Mouse (Mus musculus) hindbrain, embryonic 13.5 days (tissue): ENCODE measurements at regions not wholly inside any gene's neighbourhood (a gene's known extent, or its start where the extent isn't known, plus 50 kb on each side); places are given as distances from the start of the nearest gene placed in this dataset.
A peak's percentile ranks its signal among the peaks of the same experiment; 100 is the strongest.

Experiments used
- ATAC-seq: fragments of 200-750 bp; cut with Nextera tagmentation; 2 replicates; pipeline ENCODE4 v1.8.0; 2017; ENCODE audit warnings: moderate TSS enrichment; ENCODE audit not compliant: low FRiP score
- H3K27ac ChIP-seq: fragments of 300-500 bp; sonication (generic); 2 replicates; pipeline ENCODE4 v1.5.1; 2015; ENCODE audit warnings: inconsistent platforms, mild to moderate bottlenecking, moderate library complexity
- H3K27me3 ChIP-seq: fragments of 300-500 bp; sonication (generic); 2 replicates; pipeline ENCODE4 v1.6.1; 2015; ENCODE audit warnings: mild to moderate bottlenecking, inconsistent platforms
- H3K36me3 ChIP-seq: fragments of 300-500 bp; sonication (generic); 2 replicates; pipeline ENCODE4 v1.6.1; 2015; ENCODE audit warnings: mild to moderate bottlenecking, inconsistent platforms
- H3K4me1 ChIP-seq: fragments of 300-500 bp; sonication (generic); replicated peaks from 2 replicates; pipeline ENCODE4 v1.6.1; 2015; ENCODE audit warnings: inconsistent platforms
- H3K4me2 ChIP-seq: fragments of 300-500 bp; sonication (generic); 2 replicates; pipeline ENCODE4 v1.6.1; 2015; ENCODE audit warnings: inconsistent platforms, mild to moderate bottlenecking, moderate library complexity
- H3K4me3 ChIP-seq: fragments of 300-500 bp; sonication (generic); 2 replicates; pipeline ENCODE4 v1.5.1; 2015; ENCODE audit warnings: mild to moderate bottlenecking, inconsistent platforms
- H3K9ac ChIP-seq: fragments of 300-500 bp; sonication (generic); 2 replicates; pipeline ENCODE4 v1.6.1; 2015; ENCODE audit warnings: mild to moderate bottlenecking, inconsistent platforms
- H3K9me3 ChIP-seq: fragments of 300-500 bp; sonication (generic); 2 replicates; pipeline ENCODE4 v1.6.1; 2016; ENCODE audit warnings: inconsistent platforms
- WGBS: fragments of 180-500 bp; shearing (Covaris S2); methylation state at CpG from one replicate; pipeline ENCODE4 v1.1.7; 2015; 5-methylcytosine and 5-hydroxymethylcytosine counted together

- no peaks in the 10 kb centered on the region for H3K4me1 ChIP-seq
- H3K4me2 ChIP-seq = no peak overlapping the region
- no peak overlapping the region for H3K9ac ChIP-seq
- no peaks in the 10 kb centered on the region for H3K9me3 ChIP-seq
- no peaks in the 10 kb centered on the region for H3K36me3 ChIP-seq
- no peak overlapping the region for H3K27ac ChIP-seq
- H3K4me3 ChIP-seq = no peak overlapping the region
- ATAC-seq = no peak
- H3K27me3 ChIP-seq = no peaks in the 10 kb centered on the region
These were observed 158.8 kb downstream of the P2ry1 start for GRCm38 (mm10) chr3:61161384-61161783.

DNA sequence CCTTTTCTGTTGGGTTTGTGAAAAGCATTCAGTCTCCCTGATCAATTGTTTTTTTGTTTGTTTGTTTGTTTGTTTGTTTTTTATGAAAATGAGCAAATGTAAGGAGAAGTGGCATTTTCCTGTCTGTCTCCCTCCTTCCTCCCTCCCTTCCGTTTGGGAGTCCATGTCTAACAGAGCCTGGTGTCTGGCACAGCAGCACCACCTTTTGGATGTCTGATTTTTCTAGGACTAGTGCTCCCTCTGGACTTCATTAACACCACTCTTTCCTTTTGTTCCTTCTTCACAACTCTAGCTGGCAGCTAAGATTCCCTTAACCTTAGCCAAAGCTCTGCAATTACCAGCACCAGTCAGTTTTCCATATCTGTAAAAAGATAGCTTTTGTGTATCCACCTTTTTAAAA is 175.6 kb upstream of the Rap2b start:
- Histone ChIP-seq H3K27me3 (no peaks in the 10 kb centered on the region), H3K36me3 (no peaks in the 10 kb centered on the region), H3K4me3 (no peak overlapping the region), H3K9ac (no peak overlapping the region), H3K4me2 (no peak overlapping the region), H3K27ac (no peak overlapping the region), H3K9me3 (no peaks in the 10 kb centered on the region), H3K4me1 (no peaks in the 10 kb centered on the region)
- 38% methylated on average over 1 of the region's 1 CpGs for WGBS
- ATAC-seq = no peak

DNA sequence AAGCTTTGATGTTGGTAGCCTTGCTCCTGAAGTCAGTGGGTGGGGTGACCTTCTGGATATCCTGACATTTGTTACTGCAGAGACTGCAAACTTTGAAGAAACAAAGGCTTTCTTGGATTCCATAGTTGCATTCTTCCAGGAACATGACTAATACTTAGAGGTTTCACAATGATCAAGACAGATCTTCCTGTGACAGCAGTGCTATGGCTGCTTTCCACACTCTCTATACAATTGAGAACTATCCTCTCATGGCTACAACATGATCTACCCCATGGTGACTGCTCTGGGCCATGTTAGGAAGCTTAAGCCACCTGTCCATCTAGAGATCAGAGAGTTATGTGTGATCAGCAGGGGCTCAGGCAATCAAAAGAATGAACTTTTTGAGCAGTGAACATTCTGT is 172.8 kb upstream of the Rap2b start:
- Histone ChIP-seq H3K4me3 (no peak overlapping the region), H3K9ac (no peak overlapping the region), H3K27ac (no peak overlapping the region), H3K9me3 (no peaks in the 10 kb centered on the region), H3K36me3 (no peaks in the 10 kb centered on the region), H3K4me1 (no peaks in the 10 kb centered on the region), H3K4me2 (no peak overlapping the region), H3K27me3 (no peaks in the 10 kb centered on the region)
- ATAC-seq = no peak

- no peaks in the 10 kb centered on the region for H3K36me3 ChIP-seq
- H3K27ac ChIP-seq = no peak overlapping the region
- H3K4me2 ChIP-seq = no peak overlapping the region
- H3K9ac ChIP-seq = no peak overlapping the region
- no peaks in the 10 kb centered on the region for H3K27me3 ChIP-seq
- ATAC-seq = no peak
- 64% methylated on average over 4 of the region's 4 CpGs for WGBS
- H3K4me1 ChIP-seq = no peaks in the 10 kb centered on the region
- H3K4me3 ChIP-seq = no peak overlapping the region
- H3K9me3 ChIP-seq = no peaks in the 10 kb centered on the region
These were observed 144.9 kb upstream of the Rap2b start for GRCm38 (mm10) chr3:61216562-61216961.

- Histone ChIP-seq H3K27me3 (no peaks in the 10 kb centered on the region), H3K4me3 (no peak overlapping the region), H3K4me2 (no peak overlapping the region), H3K4me1 (no peaks in the 10 kb centered on the region), H3K27ac (no peak overlapping the region), H3K36me3 (no peaks in the 10 kb centered on the region), H3K9ac (no peak overlapping the region), H3K9me3 (no peaks in the 10 kb centered on the region)
- no peak for ATAC-seq
These were observed 136.9 kb upstream of the Rap2b start for GRCm38 (mm10) chr3:61224505-61224904.

DNA sequence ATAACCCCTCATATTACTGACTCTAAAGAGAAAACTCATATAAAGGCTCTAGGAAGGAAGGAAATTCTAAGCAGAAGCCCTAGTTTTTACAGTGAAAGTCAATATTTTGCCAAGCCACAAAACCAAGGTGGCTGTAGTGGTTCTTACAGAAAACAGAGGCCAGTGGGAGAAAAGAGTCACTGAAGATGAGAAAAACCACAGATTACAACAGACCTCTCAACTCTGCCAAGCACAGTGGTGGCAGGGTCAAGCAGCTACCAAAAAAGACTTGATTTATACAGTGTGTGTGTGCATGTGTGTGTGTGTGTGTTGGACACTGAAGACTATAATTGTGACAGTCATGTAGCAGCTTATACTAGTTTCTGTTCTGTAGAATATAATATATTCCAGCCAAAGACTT is 136.4 kb upstream of the Rap2b start:
- Histone ChIP-seq H3K27me3 (no peaks in the 10 kb centered on the region), H3K27ac (no peak overlapping the region), H3K9me3 (no peaks in the 10 kb centered on the region), H3K36me3 (no peaks in the 10 kb centered on the region), H3K4me1 (no peaks in the 10 kb centered on the region), H3K4me3 (no peak overlapping the region), H3K9ac (no peak overlapping the region), H3K4me2 (no peak overlapping the region)
- no peak for ATAC-seq

- H3K9ac ChIP-seq = no peak overlapping the region
- WGBS = 93% methylated on average over 5 of the region's 5 CpGs
- H3K9me3 ChIP-seq = no peaks in the 10 kb centered on the region
- no peak overlapping the region for H3K27ac ChIP-seq
- no peaks in the 10 kb centered on the region for H3K36me3 ChIP-seq
- no peaks in the 10 kb centered on the region for H3K4me1 ChIP-seq
- ATAC-seq = no peak
- H3K4me2 ChIP-seq = no peak overlapping the region
- H3K27me3 ChIP-seq = no peaks in the 10 kb centered on the region
- no peak overlapping the region for H3K4me3 ChIP-seq
These were observed 120.1 kb upstream of the Rap2b start for GRCm38 (mm10) chr3:61241380-61241779.

- Histone ChIP-seq H3K9ac (no peak overlapping the region), H3K27me3 (no peaks in the 10 kb centered on the region), H3K9me3 (no peaks in the 10 kb centered on the region), H3K4me3 (no peak overlapping the region), H3K27ac (no peak overlapping the region), H3K36me3 (no peaks in the 10 kb centered on the region), H3K4me2 (no peak overlapping the region), H3K4me1 (no peaks in the 10 kb centered on the region)
- 0 out of 2 replicates have a peak, but pooled peaks have one; percentile 61 for ATAC-seq
- WGBS = 19% methylated on average over 6 of the region's 6 CpGs
These were observed 117.4 kb upstream of the Rap2b start for GRCm38 (mm10) chr3:61243876-61244527.

DNA sequence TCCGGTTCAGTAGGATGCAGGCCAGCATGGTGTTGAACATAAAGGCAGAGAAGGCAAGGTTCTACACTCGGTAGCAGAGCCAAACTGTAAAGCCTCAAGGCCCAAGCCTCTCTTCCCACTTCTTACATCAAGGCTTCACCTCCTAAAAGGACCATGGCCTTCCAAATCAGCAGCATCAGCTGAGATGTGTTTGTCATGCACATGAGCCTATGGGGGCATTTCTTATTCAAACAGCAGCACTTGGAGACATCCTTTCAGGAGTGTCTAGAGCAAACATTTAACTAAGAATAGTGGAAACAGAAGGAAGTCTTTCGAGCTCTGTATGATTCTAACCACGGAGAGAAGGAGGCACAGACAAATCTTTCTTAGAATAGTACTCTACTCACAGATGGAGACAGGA is 115.0 kb upstream of the Rap2b start:
- Histone ChIP-seq H3K9ac (no peak overlapping the region), H3K27ac (no peak overlapping the region), H3K36me3 (no peaks in the 10 kb centered on the region), H3K4me1 (no peaks in the 10 kb centered on the region), H3K27me3 (no peaks in the 10 kb centered on the region), H3K4me2 (no peak overlapping the region), H3K4me3 (no peak overlapping the region), H3K9me3 (no peaks in the 10 kb centered on the region)
- no peak for ATAC-seq
- WGBS = 75% methylated on average over 4 of the region's 4 CpGs

GRCm38 (mm10) chr3:61247344-61247743 is 114.1 kb upstream of the Rap2b start:
- Histone ChIP-seq H3K4me1 (no peaks in the 10 kb centered on the region), H3K27me3 (no peaks in the 10 kb centered on the region), H3K4me2 (no peak overlapping the region), H3K36me3 (no peaks in the 10 kb centered on the region), H3K9ac (no peak overlapping the region), H3K4me3 (no peak overlapping the region), H3K27ac (no peak overlapping the region), H3K9me3 (no peaks in the 10 kb centered on the region)
- WGBS = 63% methylated on average over 1 of the region's 1 CpGs
- no peak for ATAC-seq

DNA sequence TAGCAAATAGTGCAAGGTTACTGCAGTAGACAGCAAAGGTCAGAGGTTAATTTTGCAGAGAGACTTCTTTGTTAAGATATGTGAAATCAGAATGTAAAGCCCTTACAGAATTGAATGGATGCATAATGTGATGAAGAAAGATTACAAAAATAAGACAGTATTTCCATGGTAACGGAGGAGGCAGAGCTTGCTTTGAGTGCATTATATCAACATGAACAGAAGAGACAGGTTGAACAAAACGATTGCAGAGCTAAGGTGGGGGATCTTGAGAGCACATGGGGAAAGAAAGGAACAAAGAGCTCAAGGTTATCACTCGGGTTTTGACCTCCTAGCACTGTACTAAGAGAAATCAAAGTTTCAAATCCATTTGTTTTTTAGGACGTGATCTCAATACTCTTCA is 106.2 kb upstream of the Rap2b start:
- Histone ChIP-seq H3K9me3 (no peaks in the 10 kb centered on the region), H3K27me3 (no peaks in the 10 kb centered on the region), H3K9ac (no peak overlapping the region), H3K4me2 (no peak overlapping the region), H3K4me1 (no peaks in the 10 kb centered on the region), H3K4me3 (no peak overlapping the region), H3K27ac (no peak overlapping the region), H3K36me3 (no peaks in the 10 kb centered on the region)
- 60% methylated on average over 4 of the region's 4 CpGs for WGBS
- no peak for ATAC-seq

GRCm38 (mm10) chr3:61255643-61256042 is 105.8 kb upstream of the Rap2b start:
- Histone ChIP-seq H3K27ac (no peak overlapping the region), H3K4me3 (no peak overlapping the region), H3K4me1 (no peaks in the 10 kb centered on the region), H3K9ac (no peak overlapping the region), H3K36me3 (no peaks in the 10 kb centered on the region), H3K4me2 (no peak overlapping the region), H3K9me3 (no peaks in the 10 kb centered on the region), H3K27me3 (no peaks in the 10 kb centered on the region)
- WGBS = 88% methylated on average over 2 of the region's 2 CpGs
- no peak for ATAC-seq

DNA sequence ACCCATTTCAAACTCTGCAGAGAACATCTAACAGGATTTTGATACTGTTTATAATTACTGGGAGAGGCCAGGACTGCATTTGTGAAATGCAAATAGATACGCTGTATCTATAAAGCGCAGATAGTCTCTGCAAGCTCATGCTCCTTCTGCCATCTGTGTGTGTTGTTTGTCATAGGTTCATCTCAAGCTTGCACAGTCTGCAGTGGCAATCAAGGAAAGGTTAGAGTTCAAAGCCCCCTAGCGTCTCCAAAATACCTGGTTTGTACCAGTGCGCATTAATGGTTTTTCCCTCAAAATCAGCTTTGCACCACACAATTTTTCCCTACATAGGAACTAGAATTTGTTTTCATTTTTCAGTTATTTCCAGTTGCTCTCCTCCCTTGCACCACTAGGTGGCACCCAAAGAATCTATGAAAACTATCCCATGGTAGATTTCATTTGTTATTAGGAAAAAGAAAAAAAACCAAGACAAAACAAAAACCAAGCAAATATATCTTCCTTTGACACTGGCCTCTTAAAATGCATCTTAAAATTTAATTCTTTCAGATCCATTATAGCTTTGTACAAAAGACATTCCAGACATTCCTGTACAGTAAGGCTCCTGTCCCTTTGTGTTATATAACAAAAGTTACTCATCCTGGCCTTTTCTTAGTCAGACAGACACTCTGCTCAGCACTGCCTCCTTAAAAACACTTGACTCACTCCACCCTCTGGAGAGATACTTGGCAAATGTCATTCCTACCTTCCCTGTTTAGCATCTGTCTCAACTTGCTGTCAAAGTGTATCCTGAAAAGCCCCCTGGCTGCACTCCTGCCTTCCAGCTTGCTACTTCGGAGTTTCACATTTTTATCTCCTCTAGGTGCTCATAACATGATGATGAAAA is 92.7 kb upstream of the Rap2b start:
- Histone ChIP-seq H3K9ac (no peak overlapping the region), H3K4me3 (no peak overlapping the region), H3K4me2 (no peak overlapping the region), H3K4me1 (no peaks in the 10 kb centered on the region), H3K36me3 (no peaks in the 10 kb centered on the region), H3K27ac (no peak overlapping the region), H3K9me3 (no peaks in the 10 kb centered on the region), H3K27me3 (no peaks in the 10 kb centered on the region)
- ATAC-seq = no peak
- 80% methylated on average over 5 of the region's 5 CpGs for WGBS
